Mouse (Mus musculus) c-Kit-positive CD71-positive TER-119-positive erythroid progenitor cells, embryonic 14.5 days (primary cell): ENCODE results near the gene Iqcd.

Source experiments
- DNase-seq: peaks from one replicate; pipeline ENCODE4 v3.0.0-alpha.2; 2013; ENCODE audit warnings: low spot score

Gene Iqcd

GRCm38 (mm10) chr5:120588569-120589094 lies at the start of gene Iqcd, which contains the start of gene Tpcn1:
Gene Iqcd, plus strand, starts transcription at chr5:120589016.
Gene Tpcn1, minus strand, starts transcription at chr5:120588673.
- DNase-seq: peak; percentile 98

- DNase-seq: no peak
Measured at GRCm38 (mm10) chr5:120548236-120548850, 40.5 kb upstream of the Iqcd start.

- no peak for DNase-seq
Measured at GRCm38 (mm10) chr5:120550137-120550536, 38.7 kb upstream of the Iqcd start.

DNA sequence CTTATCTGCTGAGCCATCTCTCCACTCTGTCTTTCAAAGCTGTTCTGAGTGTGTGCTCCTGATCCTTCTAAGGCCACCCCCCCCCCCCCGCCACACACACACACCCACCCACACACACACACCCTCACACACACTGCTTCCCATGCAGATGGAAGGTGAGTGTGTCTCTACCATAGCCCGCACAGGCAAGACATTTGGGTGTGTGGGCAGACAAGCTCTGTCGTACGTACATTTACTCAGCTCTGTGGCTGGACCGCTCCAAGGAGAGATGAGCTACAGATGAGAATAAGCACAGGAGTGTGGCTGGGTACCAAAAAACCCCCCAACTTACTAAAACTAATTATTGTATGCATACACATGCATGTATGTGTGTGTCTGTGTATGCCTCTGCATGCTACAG lies 38.1 kb upstream of the Iqcd start:
- no peak for DNase-seq

DNA sequence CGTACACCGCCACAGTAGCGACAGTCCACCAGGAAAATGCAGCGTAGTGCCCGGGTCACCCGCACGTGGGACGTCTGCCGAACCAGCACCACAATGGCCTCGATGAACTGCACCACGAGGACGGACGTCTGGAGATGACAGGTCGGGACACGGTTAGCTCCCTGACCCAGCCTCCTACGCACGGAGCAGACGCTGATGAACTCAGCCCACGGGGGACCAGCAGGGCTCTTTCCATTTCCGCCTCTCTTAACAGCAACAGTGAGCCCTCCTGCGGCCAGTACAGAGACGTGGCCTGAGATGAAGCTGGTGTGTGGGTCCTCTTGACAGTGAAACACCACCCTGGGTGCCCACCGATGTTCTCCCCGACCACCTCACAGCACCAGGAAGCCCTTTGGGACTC lies 32.9 kb upstream of the Iqcd start:
- DNase-seq: no peak

DNA sequence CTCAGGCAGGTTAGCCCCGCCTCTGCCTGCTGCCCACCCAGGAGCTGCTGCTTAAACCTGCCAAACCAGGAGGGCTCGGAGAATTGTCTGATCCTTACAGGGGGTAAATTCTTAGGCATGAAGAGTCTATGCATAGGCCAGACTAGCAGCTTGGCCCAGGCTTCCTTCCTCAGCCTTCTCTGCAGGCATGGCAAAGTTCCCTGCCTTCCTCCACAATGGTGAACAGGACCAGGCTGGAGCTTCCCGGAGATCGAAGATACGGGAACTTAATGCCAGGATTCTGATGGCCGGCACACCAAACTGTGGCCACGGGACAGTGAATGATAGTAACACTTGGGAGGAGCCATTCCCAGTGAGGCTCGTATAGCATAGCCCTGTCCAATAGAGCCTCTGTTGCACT lies 30.8 kb upstream of the Iqcd start:
- DNase-seq: no peak

DNA sequence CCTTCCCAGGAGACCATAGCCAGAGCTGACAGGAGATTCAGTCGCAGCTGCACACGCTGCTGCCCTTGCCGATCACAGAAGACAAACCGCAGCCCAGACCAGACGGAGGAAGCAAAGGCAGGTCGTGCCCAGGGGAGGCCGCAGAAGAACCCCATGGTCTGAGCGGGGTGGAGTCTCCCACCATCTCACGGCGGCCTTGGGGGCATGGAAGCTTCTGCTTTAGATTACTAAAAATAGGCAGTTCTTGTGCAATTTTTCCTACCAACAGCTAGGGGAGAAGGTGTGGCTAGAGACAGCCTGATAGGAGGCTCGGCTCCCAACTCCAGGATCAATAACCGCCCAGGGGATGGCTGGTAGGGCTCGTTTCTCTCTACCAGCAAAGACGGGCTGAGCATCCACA lies 30.1 kb upstream of the Iqcd start:
- DNase-seq: no peak

GRCm38 (mm10) chr5:120560129-120560615 lies 28.6 kb upstream of the Iqcd start:
- no peak for DNase-seq

DNA sequence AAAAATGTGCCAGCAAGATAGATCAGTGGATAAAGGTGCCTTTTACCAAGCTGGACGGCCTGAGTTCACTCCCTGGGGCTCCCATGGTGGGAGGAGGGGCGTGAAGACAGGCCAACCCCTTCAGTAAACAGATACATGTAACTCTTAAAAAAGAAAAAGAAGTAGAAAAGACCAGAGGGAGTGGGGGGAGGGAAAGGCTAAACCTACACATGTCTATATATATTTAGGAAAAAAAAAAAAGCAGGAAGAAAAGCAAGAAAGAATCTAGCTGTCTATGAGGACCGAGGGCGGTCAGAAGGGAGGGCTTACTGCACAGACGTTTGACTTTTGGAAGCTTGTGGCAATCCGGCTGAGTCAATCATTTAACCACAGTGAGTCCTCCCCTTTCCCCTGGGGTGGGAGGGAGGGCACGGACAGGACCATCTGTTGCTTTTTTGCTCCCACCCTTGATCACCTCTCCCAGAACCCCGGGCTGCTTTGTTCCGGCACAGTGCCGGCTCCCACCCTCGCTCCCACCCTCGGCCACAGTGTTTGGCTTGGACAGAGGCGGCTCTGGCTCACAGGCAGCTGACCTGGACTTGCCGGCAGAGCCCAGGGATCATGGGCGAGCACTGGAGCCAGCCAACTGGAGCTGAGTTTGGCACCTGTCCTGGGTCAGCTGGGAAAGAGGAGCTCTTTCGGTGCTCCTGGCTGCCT lies 28.1 kb upstream of the Iqcd start:
- DNase-seq: no peak

- DNase-seq: no peak
Measured at GRCm38 (mm10) chr5:120562956-120563913, 25.6 kb upstream of the Iqcd start.

GRCm38 (mm10) chr5:120563914-120564311 lies 24.9 kb upstream of the Iqcd start:
- DNase-seq: no peak

GRCm38 (mm10) chr5:120565171-120565905 lies 23.5 kb upstream of the Iqcd start:
- no peak for DNase-seq

- DNase-seq: no peak
Measured at GRCm38 (mm10) chr5:120566101-120566500, 22.7 kb upstream of the Iqcd start.

DNA sequence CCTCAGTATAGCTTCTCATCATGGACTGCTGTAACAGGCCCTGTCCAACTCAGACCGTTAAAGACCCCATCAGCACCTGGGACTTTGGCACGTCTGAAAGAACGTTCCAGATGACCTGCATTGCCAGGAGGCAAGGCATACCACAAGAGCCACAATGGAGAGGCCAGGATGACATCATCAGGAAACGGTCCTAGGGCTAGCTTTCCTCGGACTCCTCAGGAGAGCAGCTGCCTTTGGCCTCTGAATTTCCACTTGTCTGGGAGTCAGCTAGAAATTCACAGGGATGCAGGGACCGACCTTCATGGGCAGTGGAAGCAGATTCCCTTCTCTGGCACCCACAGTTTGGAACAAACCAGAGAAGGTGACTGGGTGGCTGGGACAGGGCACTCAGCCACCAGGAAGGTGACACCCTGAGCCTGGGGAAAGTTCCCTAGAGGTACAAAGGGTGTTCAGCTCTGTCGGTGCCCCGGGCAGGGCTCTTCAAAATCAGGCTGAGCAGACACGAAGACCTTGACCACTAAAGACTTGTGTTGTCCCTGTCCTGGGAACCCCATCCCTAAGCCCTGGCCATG lies 22.0 kb upstream of the Iqcd start:
- DNase-seq: no peak

DNA sequence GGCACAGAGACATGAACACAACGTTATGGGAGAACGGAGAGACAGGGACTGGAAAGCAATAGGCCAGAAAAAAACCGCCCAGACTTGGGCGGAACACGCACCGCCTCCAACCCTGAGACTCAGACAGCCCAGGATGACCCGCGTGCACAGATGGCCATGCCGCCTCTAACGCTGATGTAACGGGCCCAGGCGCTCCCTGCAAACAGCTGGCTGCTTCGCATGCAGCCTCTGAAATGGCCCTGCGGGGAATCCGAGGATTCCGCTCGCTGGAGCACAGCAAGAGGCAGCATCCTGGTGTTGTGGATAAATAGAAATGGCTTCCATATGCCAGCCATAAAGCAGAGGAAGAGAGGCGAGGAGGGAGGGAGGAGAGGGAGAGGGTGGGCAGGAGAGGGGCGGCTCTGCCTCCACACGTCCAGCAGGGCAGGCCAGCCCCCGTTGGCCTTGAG lies 21.5 kb upstream of the Iqcd start:
- DNase-seq: no peak

DNA sequence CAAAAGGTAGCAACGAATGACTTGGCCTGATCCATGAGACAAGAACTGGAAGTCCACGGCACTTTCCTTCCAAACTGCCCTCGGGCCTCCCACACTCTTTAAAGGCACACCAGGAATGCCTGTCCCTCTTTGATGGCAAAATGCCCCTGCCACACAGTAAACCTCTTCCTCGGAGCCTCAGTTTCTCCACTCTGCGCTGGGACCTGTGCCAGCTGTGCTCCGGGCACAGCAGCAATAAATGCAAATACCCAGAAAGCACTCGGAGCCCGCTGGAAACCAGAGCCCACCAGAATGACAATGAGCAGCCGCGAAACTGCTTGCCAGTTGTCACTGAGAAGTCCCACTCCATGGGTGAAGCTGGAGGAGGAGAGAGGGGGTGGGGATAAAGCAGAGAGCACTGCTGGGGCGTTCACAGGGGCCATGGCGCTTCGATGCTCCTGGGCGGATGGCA lies 21.0 kb upstream of the Iqcd start:
- DNase-seq: no peak

DNA sequence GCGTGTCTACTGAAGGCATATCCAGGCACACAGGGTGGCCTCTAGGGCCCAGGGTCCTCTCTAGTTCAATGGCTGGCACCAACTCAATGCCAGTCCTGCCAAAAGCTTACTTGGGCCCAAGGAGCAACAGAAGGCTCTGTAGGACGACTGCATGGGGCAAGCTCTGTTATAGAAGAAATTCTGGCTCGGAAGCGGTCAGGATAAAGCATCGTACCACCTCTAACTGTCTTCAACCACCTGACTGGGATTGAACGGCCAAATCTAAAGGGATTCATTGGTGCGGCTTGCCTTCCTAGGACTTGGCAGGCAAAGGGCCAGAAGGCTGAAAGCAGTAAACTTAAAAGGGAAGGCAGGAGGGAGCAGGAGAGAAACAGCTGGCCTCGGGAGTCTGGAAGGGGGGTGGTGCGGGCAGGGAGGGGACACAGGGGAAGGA lies 20.5 kb upstream of the Iqcd start:
- DNase-seq: no peak

- DNase-seq: no peak
Measured at GRCm38 (mm10) chr5:120568964-120569363, 19.9 kb upstream of the Iqcd start.

GRCm38 (mm10) chr5:120569791-120570190 lies 19.0 kb upstream of the Iqcd start:
- DNase-seq: no peak

GRCm38 (mm10) chr5:120570289-120570897 lies 18.4 kb upstream of the Iqcd start:
- no peak for DNase-seq
